Mouse (Mus musculus) embryonic fibroblast, embryonic 13.5 days (primary cell): ENCODE measurements around the gene Nanos3. TPM values are rescaled to one million over a fixed set of nuclear protein-coding genes. Genes with fewer than 3 reads are reported as not detected.

Source experiments
- H3K27ac ChIP-seq: 2 replicates; pipeline ENCODE4 v1.5.1; 2012; ENCODE audit warnings: low read length, control low read depth, inconsistent platforms; ENCODE audit not compliant: insufficient read depth
- H3K4me1 ChIP-seq: 2 replicates; pipeline ENCODE4 v1.6.1; 2011; ENCODE audit warnings: low read length; ENCODE audit not compliant: control insufficient read depth, insufficient read depth
- H3K4me3 ChIP-seq: 2 replicates; pipeline ENCODE4 v1.5.1; 2011; ENCODE audit warnings: mild to moderate bottlenecking, control low read depth, low read length; ENCODE audit not compliant: insufficient read depth
- CTCF ChIP-seq: IDR thresholded peaks from 2 replicates; pipeline ENCODE4 v1.5.1; 2011; ENCODE audit warnings: mild to moderate bottlenecking, control low read depth, low read length, moderate library complexity, borderline replicate concordance; ENCODE audit not compliant: insufficient read depth
- POLR2A ChIP-seq: IDR thresholded peaks from 2 replicates; pipeline ENCODE4 v1.6.1; 2011; ENCODE audit warnings: low read depth, mild to moderate bottlenecking, control low read depth, low read length, moderate library complexity
- polyA plus RNA-seq: library from polyadenylated mRNA; stranded (reverse); fragments of >200 nt; gene quantifications from 2 replicates; pipeline ENCODE4 v1.2.4, GENCODE M21; 2011; ENCODE audit warnings: low read depth; ENCODE audit not compliant: missing spikeins, insufficient read length

Gene Nanos3
- polyA plus RNA-seq, 1 experiment: not detected

GRCm38 (mm10) chr8:84211881-84212563, 27.0 kb upstream of the Nanos3 start:
- Histone ChIP-seq H3K27ac (no peak overlapping the region), H3K4me1 (no peaks in the 10 kb centered on the region; the same call in 1 of the 2 replicates), H3K4me3 (no peak overlapping the region)
- TF ChIP-seq POLR2A (no peak), CTCF (no peak)

- Histone ChIP-seq H3K4me3 (no peak overlapping the region), H3K4me1 (no peaks in the 10 kb centered on the region; the same call in 1 of the 2 replicates), H3K27ac (no peak overlapping the region)
- no peak for TF ChIP-seq POLR2A
- no peak for TF ChIP-seq CTCF
Observed at GRCm38 (mm10) chr8:84211202-84211601, 26.2 kb upstream of the Nanos3 start.

GRCm38 (mm10) chr8:84210167-84210791, 25.3 kb upstream of the Nanos3 start:
- Histone ChIP-seq H3K27ac (no peak overlapping the region), H3K4me3 (no peak overlapping the region), H3K4me1 (no peaks in the 10 kb centered on the region; the same call in 1 of the 2 replicates)
- TF ChIP-seq POLR2A: no peak
- TF ChIP-seq CTCF: peak; percentile 65

GRCm38 (mm10) chr8:84208381-84209380, 23.7 kb upstream of the Nanos3 start:
- H3K4me3 ChIP-seq: no peak overlapping the region
- TF ChIP-seq POLR2A (no peak), CTCF (no peak)
- peak overlapping the region; percentile 11; the same call in 1 of the 2 replicates for H3K27ac ChIP-seq
- H3K4me1 ChIP-seq: no peaks in the 10 kb centered on the region; the same call in 1 of the 2 replicates

- H3K27ac ChIP-seq: peak overlapping the region; percentile 11; the same call in 1 of the 2 replicates
- H3K4me3 ChIP-seq: no peak overlapping the region
- H3K4me1 ChIP-seq: no peaks in the 10 kb centered on the region; the same call in 1 of the 2 replicates
- TF ChIP-seq POLR2A (no peak), CTCF (no peak)
Observed at GRCm38 (mm10) chr8:84207811-84208210, 22.8 kb upstream of the Nanos3 start.

GRCm38 (mm10) chr8:84206666-84207065, 21.6 kb upstream of the Nanos3 start:
- H3K4me1 ChIP-seq: no peaks in the 10 kb centered on the region; the same call in 1 of the 2 replicates
- TF ChIP-seq POLR2A: no peak
- TF ChIP-seq CTCF: no peak
- H3K4me3 ChIP-seq: no peak overlapping the region
- no peak overlapping the region for H3K27ac ChIP-seq

DNA sequence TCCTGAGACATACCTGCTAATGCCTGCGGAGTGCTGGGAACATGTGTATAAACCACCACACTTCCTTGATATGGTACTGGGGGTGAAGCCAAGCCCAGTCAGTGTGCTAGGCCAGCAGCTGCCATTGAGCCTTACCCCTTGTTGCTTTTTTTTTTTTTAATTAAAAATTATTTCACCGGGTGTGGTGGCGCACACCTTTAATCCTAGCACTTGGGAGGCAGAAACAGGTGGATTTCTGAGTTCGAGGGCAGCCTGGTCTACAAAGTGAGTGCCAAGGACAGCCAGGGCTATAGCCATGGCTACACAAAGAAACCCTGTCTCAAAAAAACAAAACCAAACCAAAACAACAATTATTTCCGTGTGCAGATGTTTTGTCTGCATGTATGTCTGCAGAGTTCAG, 20.1 kb upstream of the Nanos3 start:
- Histone ChIP-seq H3K27ac (no peak overlapping the region), H3K4me1 (no peaks in the 10 kb centered on the region; the same call in 1 of the 2 replicates), H3K4me3 (no peak overlapping the region)
- TF ChIP-seq POLR2A: no peak

DNA sequence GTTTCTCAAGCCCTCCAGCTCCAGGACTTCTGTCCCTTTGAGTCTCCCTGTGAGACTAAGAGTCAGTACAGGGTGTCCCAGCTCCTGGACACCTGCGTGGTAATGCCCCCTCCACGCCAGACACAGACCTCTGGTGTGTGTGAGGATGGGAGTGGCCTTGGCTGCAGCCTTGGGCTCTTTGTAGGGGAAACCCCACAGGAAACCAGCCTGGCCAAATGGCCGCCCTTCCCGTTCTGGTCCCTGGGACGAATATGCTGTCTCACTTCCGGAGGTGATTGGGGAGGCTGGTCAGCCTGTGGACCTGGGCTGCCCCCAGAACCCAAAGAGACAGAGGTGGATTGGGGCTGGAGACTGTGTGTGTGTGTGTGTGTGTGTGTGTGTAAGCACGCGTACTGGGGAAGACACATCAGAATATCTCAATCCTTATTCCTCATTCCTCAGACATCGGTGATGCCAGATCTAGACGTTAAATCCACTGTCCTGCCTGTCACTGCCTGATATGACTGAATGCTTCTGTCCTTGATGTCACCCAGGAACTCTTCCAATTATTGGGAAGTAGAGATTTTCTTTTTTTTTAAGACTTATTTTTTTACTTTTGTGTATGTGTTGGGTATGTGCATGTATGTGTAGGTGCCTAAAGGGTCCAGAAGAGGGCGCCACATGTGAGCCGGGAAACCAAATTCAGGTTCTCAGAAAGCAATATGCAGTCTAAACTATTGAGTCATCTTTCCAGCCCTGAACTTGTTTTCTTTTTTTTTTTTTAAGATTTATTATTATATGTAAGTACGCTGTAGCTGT, 19.2 kb upstream of the Nanos3 start:
- H3K27ac ChIP-seq: peak overlapping the region; percentile 96
- peak overlapping the region; percentile 79 for H3K4me3 ChIP-seq
- no peaks in the 10 kb centered on the region; the same call in 1 of the 2 replicates for H3K4me1 ChIP-seq
- no peak for TF ChIP-seq CTCF
- TF ChIP-seq POLR2A: peak; percentile 9
